Mouse (Mus musculus) regulatory T cell (primary cell): ENCODE data around the gene Sorbs2.
"Not testable (repeated sequence)": the region's sequence is repeated elsewhere in the genome, so short reads cannot be mapped to it uniquely, and the experiment has no call there.

Source experiments
- in situ Hi-C: fragments of 300-600 bp; cut with MboI, MseI; formaldehyde crosslinking; loops from one replicate; pipeline ENCODE4 v1.15.1; 2025; ENCODE audit warnings: high pct_unique_total_duplicates

The Sorbs2 gene

GRCm38 (mm10) chr8:45844097-45844885 is 336.7 kb downstream of the Sorbs2 start:
- in situ Hi-C loops = no loop called here

GRCm38 (mm10) chr8:45844911-45845481 is 337.4 kb downstream of the Sorbs2 start:
- in situ Hi-C loops = no loop called here

GRCm38 (mm10) chr8:45845906-45846305 is 338.3 kb downstream of the Sorbs2 start:
- in situ Hi-C loops = no loop called here

GRCm38 (mm10) chr8:45855118-45855517 is 347.5 kb downstream of the Sorbs2 start:
- in situ Hi-C loops = no loop called here

- in situ Hi-C loops = no loop called here
Measured at GRCm38 (mm10) chr8:45857734-45858133, 350.1 kb downstream of the Sorbs2 start.

GRCm38 (mm10) chr8:45858391-45858790 is 350.8 kb downstream of the Sorbs2 start:
- in situ Hi-C loops = no loop called here

- in situ Hi-C loops = not testable (repeated sequence)
Measured at GRCm38 (mm10) chr8:45871587-45871986, 364.0 kb downstream of the Sorbs2 start.

GRCm38 (mm10) chr8:45872077-45872476 is 364.5 kb downstream of the Sorbs2 start:
- in situ Hi-C loops = no loop called here

GRCm38 (mm10) chr8:45874945-45875626 is 367.5 kb downstream of the Sorbs2 start:
- in situ Hi-C loops = no loop called here

- in situ Hi-C loops = no loop called here
Measured at GRCm38 (mm10) chr8:45876397-45876796, 368.8 kb downstream of the Sorbs2 start.
